Mouse (Mus musculus) ES-E14 (cell line): ENCODE measurements around the gene Arhgef39. TPM values are rescaled to one million over a fixed set of nuclear protein-coding genes. Genes with fewer than 3 reads are reported as not detected.

Source experiments
- DNase-seq: peaks from one replicate; pipeline ENCODE4 v3.0.0-alpha.2; 2013; ENCODE audit warnings: low read depth, low spot score
- H3K27ac ChIP-seq: 2 replicates; pipeline ENCODE4 v1.5.1; 2012; ENCODE audit warnings: low read depth, mild to moderate bottlenecking, low read length, moderate library complexity, mixed read lengths; ENCODE audit not compliant: poor library complexity, insufficient read depth, severe bottlenecking
- H3K36me3 ChIP-seq: 2 replicates; pipeline ENCODE4 v1.6.1; 2012; ENCODE audit warnings: mild to moderate bottlenecking, low read length, moderate library complexity, mixed read lengths; ENCODE audit not compliant: control insufficient read depth, poor library complexity, insufficient read depth, severe bottlenecking
- H3K4me1 ChIP-seq, 2 experiments: fragments of 150-350 bp in 1 of 2; sonication (generic) in 1 of 2; 2 replicates each; pipeline ENCODE4 v1.6.1; 2012; ENCODE audit warnings: low read length in 2 of 2, mild to moderate bottlenecking in 1 of 2, mixed read lengths in 1 of 2; ENCODE audit not compliant: control insufficient read depth in 2 of 2, insufficient read depth in 2 of 2, poor library complexity in 1 of 2
- H3K4me3 ChIP-seq, 2 experiments: fragments of 150-350 bp in 1 of 2; sonication (generic) in 1 of 2; 2 replicates each; pipeline ENCODE4 v1.5.1; 2012; ENCODE audit warnings: low read length in 2 of 2, low read depth in 1 of 2, mild to moderate bottlenecking in 1 of 2, mixed read lengths in 1 of 2; ENCODE audit not compliant: insufficient read depth in 1 of 2, poor library complexity in 1 of 2, severe bottlenecking in 1 of 2
- H3K9ac ChIP-seq: 2 replicates; pipeline ENCODE4 v1.6.1; 2012; ENCODE audit warnings: low read depth, mild to moderate bottlenecking, low read length, mixed read lengths; ENCODE audit not compliant: poor library complexity, insufficient read depth, severe bottlenecking
- H3K9me3 ChIP-seq: fragments of 150-350 bp; sonication (generic); 2 replicates; pipeline ENCODE4 v1.6.1; 2012; ENCODE audit warnings: low read depth, mild to moderate bottlenecking, low read length; ENCODE audit not compliant: control insufficient read depth, insufficient read depth
- CHD2 ChIP-seq: IDR thresholded peaks from 2 replicates; pipeline ENCODE4 v1.6.1; 2014; ENCODE audit warnings: mild to moderate bottlenecking, low read depth, low read length, inconsistent platforms
- HCFC1 ChIP-seq: IDR thresholded peaks from 2 replicates; pipeline ENCODE4 v1.6.1; 2012; ENCODE audit warnings: low read length, inconsistent platforms, borderline replicate concordance; ENCODE audit not compliant: insufficient read depth
- MAFK ChIP-seq: IDR thresholded peaks from 2 replicates; pipeline ENCODE4 v1.6.1; 2014; ENCODE audit warnings: mild to moderate bottlenecking, low read depth, low read length, inconsistent platforms; ENCODE audit not compliant: insufficient read depth
- ZC3H11A ChIP-seq: IDR thresholded peaks from 2 replicates; pipeline ENCODE4 v1.6.1; 2012; ENCODE audit warnings: low read depth, mild to moderate bottlenecking, inconsistent platforms, low read length, borderline replicate concordance
- ZNF384 ChIP-seq: IDR thresholded peaks from 2 replicates; pipeline ENCODE4 v1.6.1; 2012; ENCODE audit warnings: low read depth, low read length, inconsistent platforms
- in situ Hi-C, 2 experiments: fragments of 600-800 bp; cut with MboI; formaldehyde crosslinking; loops; one replicate each; pipeline ENCODE4 v1.15.1; 2025; ENCODE audit warnings: low sequenced_read_pairs in 2 of 2, inconsistent platforms in 1 of 2; ENCODE audit not compliant: unreplicated experiment in 2 of 2
- total RNA-seq: library from RNA; depleted of rRNA; stranded (reverse); fragments of 300-350 nt; gene quantifications from 2 replicates; pipeline ENCODE4 v1.2.3, GENCODE M21; 2012

The Arhgef39 gene
- total RNA-seq, 1 experiment, result 32.1 TPM

DNA sequence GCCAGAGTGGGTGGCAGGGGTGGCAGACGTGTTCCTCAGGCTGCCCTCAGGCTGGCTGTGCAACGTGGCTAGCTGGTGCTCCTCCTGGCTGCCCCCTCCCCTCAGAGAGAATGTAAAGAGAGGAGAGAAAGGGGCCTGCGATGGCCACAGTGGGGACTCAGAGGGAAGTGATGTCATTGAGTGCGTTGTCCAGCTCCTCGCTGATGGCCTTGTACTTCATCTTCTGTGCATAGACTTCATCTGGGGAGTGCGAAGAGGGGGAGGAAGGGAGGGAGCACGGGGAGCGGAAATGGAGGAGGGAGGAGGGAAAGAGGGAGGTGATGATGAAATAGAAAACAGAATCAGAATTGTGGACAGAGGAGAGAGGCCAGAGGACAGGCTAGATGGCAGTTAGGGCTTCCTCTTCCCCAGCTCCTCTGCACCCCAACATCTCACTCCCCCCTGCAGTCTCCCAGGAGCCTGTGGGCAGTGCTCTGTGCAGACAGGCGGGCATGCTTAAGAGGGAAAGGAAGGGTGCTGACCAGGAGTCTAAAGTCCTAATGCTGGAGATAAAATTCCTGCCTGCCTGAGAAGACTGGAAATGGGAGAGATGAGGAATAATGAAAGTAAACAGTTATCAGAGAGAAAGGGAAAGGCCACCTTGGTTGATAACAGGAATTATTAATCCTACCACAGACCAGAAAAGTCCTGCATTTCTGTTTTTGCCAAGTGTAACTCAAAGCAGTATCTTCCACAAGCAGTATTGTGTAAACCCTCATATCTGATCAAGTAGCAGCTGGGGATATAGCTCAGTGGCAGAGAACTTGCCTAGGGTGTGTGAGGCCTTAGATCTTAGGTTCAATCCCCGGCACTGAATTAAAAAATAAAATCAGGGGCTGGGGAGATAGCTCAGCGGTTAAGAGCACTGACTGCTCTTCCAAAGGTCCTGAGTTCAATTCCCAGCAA lies 16.5 kb upstream of the Arhgef39 start:
- Histone ChIP-seq H3K9ac (no peak overlapping the region), H3K4me3 (no peak overlapping the region), H3K36me3 (peaks cover 12% of the 10 kb centered on the region; the same call in 1 of the 2 replicates), H3K27ac (no peak overlapping the region), H3K4me1 (peaks cover 3 to 28% of the 10 kb centered on the region in 2 experiments; a peak in 2 of 4 replicates), H3K9me3 (no peaks in the 10 kb centered on the region)
- in situ Hi-C loops, result no loop called here
- TF ChIP-seq CHD2, result no peak
- no peak for TF ChIP-seq HCFC1
- TF ChIP-seq MAFK, result no peak
- no peak for TF ChIP-seq ZC3H11A
- TF ChIP-seq ZNF384, result no peak
- no peak for DNase-seq

DNA sequence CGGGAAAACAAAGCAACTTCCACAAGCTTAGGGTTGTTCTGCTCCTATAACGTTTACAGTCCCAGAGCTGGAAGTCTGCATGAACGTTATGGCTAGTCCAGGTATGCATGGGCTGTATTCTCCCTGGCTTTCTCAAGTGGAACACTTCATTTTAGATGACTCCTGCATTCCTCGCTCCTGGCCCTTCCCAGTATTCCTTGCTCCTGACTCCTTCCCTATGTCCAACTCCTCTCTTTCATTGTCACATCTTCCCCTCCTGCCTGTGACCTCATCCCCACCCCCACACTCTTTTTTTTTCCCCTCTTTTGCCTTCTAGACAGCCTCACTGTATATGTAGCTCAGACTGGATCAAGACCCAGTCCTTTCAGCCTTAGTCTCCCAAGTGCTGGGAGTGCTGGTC lies 14.3 kb upstream of the Arhgef39 start:
- peaks cover 3 to 24% of the 10 kb centered on the region in 2 experiments; a peak in 3 of 4 replicates for H3K4me1 ChIP-seq
- no peak for DNase-seq
- H3K27ac ChIP-seq, result no peak overlapping the region
- in situ Hi-C loops, result no loop called here
- no peak overlapping the region for H3K4me3 ChIP-seq
- H3K9ac ChIP-seq, result no peak overlapping the region
- peaks cover 12% of the 10 kb centered on the region; the same call in 1 of the 2 replicates for H3K36me3 ChIP-seq
- H3K9me3 ChIP-seq, result no peaks in the 10 kb centered on the region
- no peak for TF ChIP-seq CHD2
- TF ChIP-seq MAFK, result no peak
- no peak for TF ChIP-seq HCFC1
- TF ChIP-seq ZC3H11A, result no peak
- TF ChIP-seq ZNF384, result no peak

DNA sequence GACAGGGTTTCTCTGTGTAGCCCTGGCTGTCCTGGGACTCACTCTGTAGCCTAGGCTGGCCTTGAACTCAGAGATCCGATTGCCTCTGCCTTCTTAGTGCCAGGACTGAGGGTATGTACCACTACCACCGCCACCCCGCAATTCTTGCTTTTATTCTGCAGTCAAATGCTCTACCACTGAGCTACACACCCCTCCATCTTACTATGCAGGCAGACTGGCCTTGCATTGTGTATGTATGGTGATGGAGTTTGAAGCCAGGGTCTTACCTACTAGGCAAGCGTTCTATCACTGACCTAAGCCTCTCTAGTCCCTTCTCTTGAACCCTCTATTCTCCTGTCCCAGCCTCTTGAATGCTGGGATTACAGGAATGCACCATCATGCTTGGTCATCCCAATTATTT lies 13.8 kb upstream of the Arhgef39 start:
- DNase-seq, result no peak

DNA sequence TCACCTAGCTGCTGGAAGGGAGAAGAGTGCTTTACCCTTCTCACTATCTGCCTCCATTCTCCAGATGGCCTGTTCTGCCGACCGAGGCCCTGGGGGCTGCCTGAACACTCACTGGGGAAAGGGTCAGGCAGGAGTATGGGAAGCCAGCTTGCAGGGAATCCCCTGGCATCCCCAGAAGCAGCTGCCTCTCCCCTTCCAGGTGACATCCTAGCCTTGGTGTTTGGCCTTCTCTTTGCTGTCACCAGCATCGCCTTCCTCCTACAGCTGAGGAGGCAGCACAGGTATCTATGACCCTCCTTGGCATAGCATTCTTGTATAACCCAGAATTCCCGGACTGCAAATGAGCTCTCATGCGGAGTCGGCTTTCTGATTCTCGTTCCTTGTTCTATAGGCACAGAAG lies 13.2 kb upstream of the Arhgef39 start:
- no peak overlapping the region for H3K27ac ChIP-seq
- peaks cover 3 to 28% of the 10 kb centered on the region in 2 experiments; a peak in 3 of 4 replicates for H3K4me1 ChIP-seq
- TF ChIP-seq ZC3H11A (no peak), CHD2 (no peak), HCFC1 (no peak), MAFK (no peak), ZNF384 (no peak)
- no peak for DNase-seq
- H3K36me3 ChIP-seq, result peaks cover 7% of the 10 kb centered on the region; the same call in 1 of the 2 replicates
- H3K9me3 ChIP-seq, result no peaks in the 10 kb centered on the region
- in situ Hi-C loops, result no loop called here
- H3K4me3 ChIP-seq, result no peak overlapping the region
- H3K9ac ChIP-seq, result no peak overlapping the region

More for the DNA sequence above, 13.8 kb upstream of the Arhgef39 start:
- peaks cover 12% of the 10 kb centered on the region; the same call in 1 of the 2 replicates for H3K36me3 ChIP-seq
- peaks cover 3 to 25% of the 10 kb centered on the region in 2 experiments; a peak in 3 of 4 replicates for H3K4me1 ChIP-seq
- H3K9me3 ChIP-seq, result no peaks in the 10 kb centered on the region
- H3K4me3 ChIP-seq, result no peak overlapping the region
- in situ Hi-C loops, result no loop called here
- no peak overlapping the region for H3K9ac ChIP-seq
- H3K27ac ChIP-seq, result no peak overlapping the region
- TF ChIP-seq ZNF384, result no peak
- no peak for TF ChIP-seq HCFC1
- TF ChIP-seq CHD2, result no peak
- no peak for TF ChIP-seq MAFK
- no peak for TF ChIP-seq ZC3H11A
